Mouse (Mus musculus) T-helper 1 cell (primary cell): Measurements from ENCODE around the gene Rapgef4.

ENCODE experiments used
- in situ Hi-C: fragments of 300-600 bp; cut with MboI, MseI; formaldehyde crosslinking; loops from one replicate; pipeline ENCODE4 v1.15.1; 2025; ENCODE audit warnings: high pct_unique_total_duplicates

Rapgef4 gene

GRCm38 (mm10) chr2:72254813-72255582, 274.0 kb downstream of the Rapgef4 start:
- in situ Hi-C loops: no loop called here

GRCm38 (mm10) chr2:72260704-72261103, 279.7 kb downstream of the Rapgef4 start:
- in situ Hi-C loops: no loop called here

GRCm38 (mm10) chr2:72262814-72263480, 281.9 kb downstream of the Rapgef4 start:
- in situ Hi-C loops: no loop called here

- in situ Hi-C loops: no loop called here
Measured at GRCm38 (mm10) chr2:72267390-72267789, 286.4 kb downstream of the Rapgef4 start.

GRCm38 (mm10) chr2:72269651-72270341, 288.8 kb downstream of the Rapgef4 start:
- in situ Hi-C loops: no loop called here

GRCm38 (mm10) chr2:72278247-72278873, 297.3 kb downstream of the Rapgef4 start:
- in situ Hi-C loops: no loop called here

- in situ Hi-C loops: no loop called here
Measured at GRCm38 (mm10) chr2:72280524-72280923, 299.5 kb downstream of the Rapgef4 start.

- in situ Hi-C loops: no loop called here
Measured at GRCm38 (mm10) chr2:72281971-72282370, 300.9 kb downstream of the Rapgef4 start.

- in situ Hi-C loops: no loop called here
Measured at GRCm38 (mm10) chr2:72282733-72283132, 301.7 kb downstream of the Rapgef4 start.

GRCm38 (mm10) chr2:72284689-72285088, 303.6 kb downstream of the Rapgef4 start:
- in situ Hi-C loops: no loop called here

- in situ Hi-C loops: no loop called here
Measured at GRCm38 (mm10) chr2:72285256-72285887, 304.3 kb downstream of the Rapgef4 start, which contains the start of gene Map3k20. Gene Map3k20 (plus strand): TSS chr2:72285637.

GRCm38 (mm10) chr2:72285888-72286661, 305.0 kb downstream of the Rapgef4 start:
- in situ Hi-C loops: no loop called here

- in situ Hi-C loops: no loop called here
Measured at GRCm38 (mm10) chr2:72287142-72287541, 306.1 kb downstream of the Rapgef4 start.

- in situ Hi-C loops: no loop called here
Measured at GRCm38 (mm10) chr2:72288932-72289534, 308.0 kb downstream of the Rapgef4 start.

- in situ Hi-C loops: no loop called here
Measured at GRCm38 (mm10) chr2:72291103-72291502, 310.1 kb downstream of the Rapgef4 start.

GRCm38 (mm10) chr2:72292573-72292972, 311.5 kb downstream of the Rapgef4 start:
- in situ Hi-C loops: no loop called here

GRCm38 (mm10) chr2:72294994-72295393, 314.0 kb downstream of the Rapgef4 start:
- in situ Hi-C loops: no loop called here

- in situ Hi-C loops: no loop called here
Measured at GRCm38 (mm10) chr2:72296984-72297715, 316.1 kb downstream of the Rapgef4 start.

GRCm38 (mm10) chr2:72297716-72298082, 316.7 kb downstream of the Rapgef4 start:
- in situ Hi-C loops: no loop called here

- in situ Hi-C loops: no loop called here
Measured at GRCm38 (mm10) chr2:72298406-72298805, 317.4 kb downstream of the Rapgef4 start.
